Mouse (Mus musculus): ENCODE data around the gene Tmc6. TPM values are rescaled to one million over a fixed set of nuclear protein-coding genes. Genes with fewer than 3 reads are reported as not detected.

Gene Tmc6
- total RNA-seq, 2 experiments from 2014 or later: 12.6 to 32.7 TPM

GRCm38 (mm10) chr11:117727031-117727430 lies 55.0 kb downstream of the Tmc6 start:
- ATAC-seq (replicated peaks; ENCODE audit: poor library complexity, severe bottlenecking): no peak

GRCm38 (mm10) chr11:117724604-117725301 lies 57.2 kb downstream of the Tmc6 start:
- ATAC-seq (replicated peaks; ENCODE audit: poor library complexity, severe bottlenecking): peak; percentile 91

- peak; percentile 71 for ATAC-seq (replicated peaks; ENCODE audit: poor library complexity, severe bottlenecking)
These were observed 63.2 kb downstream of the Tmc6 start for GRCm38 (mm10) chr11:117718838-117719237.

Other genes starting within 250 kb of the Tmc6 start
- gene Tnrc6c, start 127.9 kb downstream of the Tmc6 start, total RNA-seq (2014; fragmentation: Nextera tagmentation): 21.9 and 24.4 TPM in 2 replicates
- gene Tnrc6c, start 127.9 kb downstream of the Tmc6 start, total RNA-seq (2017): 22.7 and 23.5 TPM in 2 replicates
- 1.5 and 3.6 TPM in 2 replicates for gene Tmc8, start 122 bp downstream of the Tmc6 start, total RNA-seq (2014; fragmentation: Nextera tagmentation)
- gene Tmc8, start 122 bp downstream of the Tmc6 start, total RNA-seq (2017): 0.95 and 1.8 TPM in 2 replicates
- not detected in 2 replicates for gene 6030468B19Rik, start 15.5 kb upstream of the Tmc6 start, total RNA-seq (2014; fragmentation: Nextera tagmentation)
- gene 6030468B19Rik, start 15.5 kb upstream of the Tmc6 start, total RNA-seq (2017): not detected in 2 replicates
- gene Gm20708, start 27.5 kb upstream of the Tmc6 start, total RNA-seq (2014; fragmentation: Nextera tagmentation): 0.53 and 0.99 TPM in 2 replicates
- 0.30 TPM in 1 of 2 replicates, not detected in the other for gene Gm20708, start 27.5 kb upstream of the Tmc6 start, total RNA-seq (2017)
- gene Syngr2, start 27.5 kb upstream of the Tmc6 start, total RNA-seq (2014; fragmentation: Nextera tagmentation): 225 and 281 TPM in 2 replicates
- 152 and 176 TPM in 2 replicates for gene Syngr2, start 27.5 kb upstream of the Tmc6 start, total RNA-seq (2017)
- gene Afmid, start 43.7 kb upstream of the Tmc6 start, total RNA-seq (2014; fragmentation: Nextera tagmentation): 7.5 and 9.0 TPM in 2 replicates
- gene Afmid, start 43.7 kb upstream of the Tmc6 start, total RNA-seq (2017): 1.4 and 1.9 TPM in 2 replicates
- 198 and 208 TPM in 2 replicates for gene Tk1, start 43.9 kb upstream of the Tmc6 start, total RNA-seq (2014; fragmentation: Nextera tagmentation)
- gene Tk1, start 43.9 kb upstream of the Tmc6 start, total RNA-seq (2017): 90.8 and 105 TPM in 2 replicates
- gene Birc5, start 67.1 kb upstream of the Tmc6 start, total RNA-seq (2014; fragmentation: Nextera tagmentation): 93.9 and 128 TPM in 2 replicates
- 200 and 221 TPM in 2 replicates for gene Birc5, start 67.1 kb upstream of the Tmc6 start, total RNA-seq (2017)
- not detected in 2 replicates for gene Tmem235, start 78.6 kb upstream of the Tmc6 start, total RNA-seq (2014; fragmentation: Nextera tagmentation)
- gene Tmem235, start 78.6 kb upstream of the Tmc6 start, total RNA-seq (2017): not detected in 2 replicates
- gene Tha1, start 91.3 kb upstream of the Tmc6 start, total RNA-seq (2014; fragmentation: Nextera tagmentation): 1.2 and 6.5 TPM in 2 replicates
- 0.10 and 2.9 TPM in 2 replicates for gene Tha1, start 91.3 kb upstream of the Tmc6 start, total RNA-seq (2017)
- 0.41 TPM in 1 of 2 replicates, not detected in the other for gene Socs3, start 187.8 kb upstream of the Tmc6 start, total RNA-seq (2014; fragmentation: Nextera tagmentation)
- 2.0 and 2.2 TPM in 2 replicates for gene Socs3, start 187.8 kb upstream of the Tmc6 start, total RNA-seq (2017)
- 43.1 and 44.5 TPM in 2 replicates for gene Pgs1, start 204.1 kb upstream of the Tmc6 start, total RNA-seq (2014; fragmentation: Nextera tagmentation)
- 18.8 and 23.3 TPM in 2 replicates for gene Pgs1, start 204.1 kb upstream of the Tmc6 start, total RNA-seq (2017)